Mouse (Mus musculus): ENCODE results near the gene Blmh. TPM values are rescaled to one million over a fixed set of nuclear protein-coding genes. Genes with fewer than 3 reads are reported as not detected.

Blmh gene
- total RNA-seq, 2 experiments from 2014 or later, result 38.8 to 41.7 TPM

- intact Hi-C loops (cut with DNase I; ENCODE audit: low total_unique reads), result no loop called here
- no peak for DNase-seq
Measured at GRCm38 (mm10) chr11:77031151-77031934, 106.7 kb downstream of the Blmh start.

Other genes with a start within 250 kb of the Blmh start
- 1 to 10 TPM; 1.4 TPM for gene Trarg1, start 245.0 kb upstream of the Blmh start, total RNA-seq (2021)
- 10 to 100 TPM; 20.1 to 21.8 TPM for gene Gosr1, start 161.2 kb upstream of the Blmh start, total RNA-seq (2021)
- gene Cpd, start 77.8 kb upstream of the Blmh start, total RNA-seq (2021), result 10 to 100 TPM; 39.4 to 50.8 TPM
- gene Tmigd1, start 22.6 kb upstream of the Blmh start, total RNA-seq (2021), result under 1 TPM; 0.24 to 0.45 TPM
- under 1 TPM; 0.40 to 0.49 TPM for gene Slc6a4, start 73.8 kb downstream of the Blmh start, total RNA-seq (2021)
- 10 to 100 TPM; 11.2 to 13.7 TPM for gene Nsrp1, start 153.6 kb downstream of the Blmh start, total RNA-seq (2021)

All from gastrocnemius, postnatal 14 days (tissue).